Mouse (Mus musculus) cerebellum, postnatal 10 days (tissue): ENCODE measurements at regions not wholly inside any gene's neighbourhood (a gene's known extent, or its start where the extent isn't known, plus 50 kb on each side); places are given as distances from the start of the nearest gene placed in this dataset.

ENCODE experiments used
- DNase-seq, 2 experiments: peaks; one replicate each; pipeline ENCODE4 v3.0.0; 2021; ENCODE audit warnings: mixed read lengths in 2 of 2

GRCm38 (mm10) chr12:98337644-98338043 is 69.2 kb downstream of the Gpr65 start:
- DNase-seq: no peak

DNA sequence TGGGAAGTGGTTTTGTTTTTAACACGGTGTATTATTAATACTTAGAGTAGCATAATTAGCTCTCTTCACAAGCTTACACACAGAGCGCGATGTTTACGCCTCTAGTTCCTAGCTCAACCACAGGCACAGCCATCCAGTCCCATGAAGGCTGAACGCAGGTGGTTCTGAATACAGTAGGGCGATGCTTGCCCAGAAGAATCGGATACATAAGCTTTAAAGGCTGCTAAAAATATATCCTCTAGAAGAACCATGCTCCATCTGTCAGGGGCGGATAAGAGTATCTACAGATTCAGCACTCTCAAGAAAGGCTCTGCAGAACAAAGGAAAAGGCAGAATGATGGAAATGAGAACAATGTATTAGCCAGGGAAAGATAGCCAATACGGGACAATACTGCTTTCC is 71.1 kb downstream of the Gpr65 start:
- DNase-seq: no peak

DNA sequence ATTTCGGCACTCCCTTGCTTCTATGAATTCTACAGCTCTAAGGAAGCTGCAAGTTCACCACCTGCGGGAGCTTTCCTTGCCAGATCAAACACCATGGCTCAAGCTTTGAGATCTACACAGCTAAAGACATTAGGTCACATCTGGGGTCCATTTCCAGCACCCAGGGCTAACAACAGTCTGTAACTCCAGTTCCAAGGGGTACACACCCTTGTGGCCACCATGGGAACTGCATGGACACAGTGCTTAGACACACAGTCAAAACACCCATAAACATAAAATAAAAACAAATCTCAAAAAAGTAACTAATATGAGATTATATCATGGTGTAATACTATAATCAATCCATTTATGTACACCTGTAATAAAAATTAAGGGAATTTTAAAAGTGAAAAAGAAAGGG is 73.7 kb downstream of the Gpr65 start:
- peak; percentile 29 to 35 for DNase-seq

DNA sequence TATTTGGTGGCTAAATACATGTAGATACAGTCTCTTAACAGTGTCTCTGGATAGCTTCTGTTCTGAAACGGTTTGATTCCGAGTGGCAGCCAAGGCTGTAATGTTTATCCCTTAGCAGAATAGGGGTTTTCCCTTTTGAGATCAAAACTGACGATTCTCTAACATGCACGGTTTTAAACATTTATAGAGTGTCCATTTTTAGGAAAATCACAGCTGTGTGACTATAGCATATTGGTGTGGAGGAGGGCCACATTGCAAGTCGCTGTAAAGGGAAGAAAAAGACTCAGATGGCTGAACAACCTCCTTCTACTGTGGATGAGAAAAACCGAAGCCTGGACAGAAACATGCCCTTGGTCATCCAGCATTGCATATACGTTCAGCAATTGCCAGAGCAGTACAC is 75.2 kb downstream of the Gpr65 start:
- DNase-seq: no peak

- DNase-seq: no peak
Measured at GRCm38 (mm10) chr12:98347056-98347455, 78.6 kb downstream of the Gpr65 start.

GRCm38 (mm10) chr12:98347550-98348318 is 79.3 kb downstream of the Gpr65 start:
- DNase-seq: peak; percentile 74 to 82

- DNase-seq: peak; percentile 3 to 5
Measured at GRCm38 (mm10) chr12:98349864-98350643, 81.6 kb downstream of the Gpr65 start.

- DNase-seq: no peak
Measured at GRCm38 (mm10) chr12:98352401-98352800, 84.0 kb downstream of the Gpr65 start.

GRCm38 (mm10) chr12:98354545-98354944 is 86.1 kb downstream of the Gpr65 start:
- DNase-seq: no peak

GRCm38 (mm10) chr12:98367583-98367982 is 99.1 kb downstream of the Gpr65 start:
- peak; percentile 6 to 10 for DNase-seq

DNA sequence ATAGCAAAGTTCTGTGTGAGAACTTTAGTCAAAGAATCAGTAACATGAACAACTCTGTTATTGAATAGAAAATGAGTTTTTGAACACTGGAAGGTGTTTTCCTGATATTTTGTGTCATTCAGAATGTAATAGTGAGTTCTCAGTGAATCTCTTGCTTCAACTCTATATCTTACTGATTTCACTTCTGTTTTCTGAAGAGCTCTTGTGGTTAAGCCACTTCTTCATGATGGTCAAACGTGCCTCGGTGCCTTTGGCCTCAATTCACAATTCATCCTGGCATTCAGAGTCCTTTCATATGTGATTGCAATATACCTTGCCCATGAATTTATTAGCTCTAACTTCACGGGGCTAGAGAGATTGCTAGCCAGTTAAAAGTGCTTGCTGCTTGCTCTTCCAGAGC is 102.3 kb downstream of the Gpr65 start:
- DNase-seq: no peak

GRCm38 (mm10) chr12:98375214-98375910 is 106.9 kb downstream of the Gpr65 start:
- DNase-seq: no peak
